Mouse (Mus musculus): ENCODE data around the gene Strip1. TPM values are rescaled to one million over a fixed set of nuclear protein-coding genes. Genes with fewer than 3 reads are reported as not detected.

Strip1 gene
- polyA plus RNA-seq, 1 experiment from 2014 or later: 78.1 TPM

GRCm38 (mm10) chr3:107581103-107582010, 50.1 kb downstream of the Strip1 start:
- no peaks in the 10 kb centered on the region for H3K36me3 ChIP-seq
- H3K4me3 ChIP-seq: peak overlapping the region; percentile 26
- H3K27ac ChIP-seq: peak overlapping the region; percentile 89
- 3% methylated on average over 15 of the region's 15 CpGs for WGBS
- peaks cover 75% of the 10 kb centered on the region for H3K27me3 ChIP-seq (ENCODE audit: low read depth, poor library complexity, severe bottlenecking)
- peak; percentile 54 for DNase-seq (ENCODE audit: low spot score)
- H3K9me3 ChIP-seq (replicated peaks): no peaks in the 10 kb centered on the region
- H3K4me1 ChIP-seq: peaks cover 71% of the 10 kb centered on the region

DNA sequence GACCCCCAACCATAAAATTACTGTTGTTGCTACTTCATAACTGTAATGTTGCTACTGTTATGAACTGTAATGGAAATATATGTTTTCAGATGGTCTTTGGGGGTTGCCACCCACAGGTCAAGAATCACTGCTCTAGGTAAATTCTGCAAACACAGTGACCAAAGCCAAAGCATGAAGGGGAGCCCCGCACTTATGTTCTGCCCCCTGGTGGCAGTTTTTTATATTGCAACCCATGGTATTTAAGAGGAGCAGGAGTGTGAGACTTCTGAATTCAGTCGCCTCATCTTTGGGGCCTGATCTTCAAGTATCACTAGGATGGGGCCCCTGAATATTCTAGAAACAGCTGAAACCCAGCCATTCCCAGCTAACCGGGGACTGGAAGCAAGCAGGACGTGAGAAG, 52.0 kb downstream of the Strip1 start:
- Histone ChIP-seq H3K27me3 (ENCODE audit: low read depth, poor library complexity, severe bottlenecking) (peaks cover 56% of the 10 kb centered on the region), H3K27ac (no peak overlapping the region)
- WGBS: 8% methylated on average over 4 of the region's 4 CpGs

GRCm38 (mm10) chr3:107577810-107578390, 53.6 kb downstream of the Strip1 start:
- WGBS: 9% methylated on average over 3 of the region's 3 CpGs
- no peak for DNase-seq (ENCODE audit: low spot score)
- Histone ChIP-seq H3K27ac (peak overlapping the region; percentile 25; the same call in 1 of the 2 replicates), H3K36me3 (no peaks in the 10 kb centered on the region), H3K4me3 (no peak overlapping the region), H3K4me1 (peaks cover 42% of the 10 kb centered on the region), H3K9me3 (replicated peaks) (no peaks in the 10 kb centered on the region), H3K27me3 (ENCODE audit: low read depth, poor library complexity, severe bottlenecking) (peaks cover 41% of the 10 kb centered on the region)

More for the DNA sequence above, 52.0 kb downstream of the Strip1 start:
- peaks cover 57% of the 10 kb centered on the region for H3K4me1 ChIP-seq
- DNase-seq (ENCODE audit: low spot score): peak; percentile 76
- H3K36me3 ChIP-seq: no peaks in the 10 kb centered on the region
- no peaks in the 10 kb centered on the region for H3K9me3 ChIP-seq (replicated peaks)
- H3K4me3 ChIP-seq: no peak overlapping the region

- peaks cover 34% of the 10 kb centered on the region for H3K27me3 ChIP-seq (ENCODE audit: low read depth, poor library complexity, severe bottlenecking)
- 87% methylated on average over 3 of the region's 3 CpGs for WGBS
- no peak for DNase-seq (ENCODE audit: low spot score)
- no peak overlapping the region for H3K27ac ChIP-seq
- H3K9me3 ChIP-seq (replicated peaks): no peaks in the 10 kb centered on the region
- H3K36me3 ChIP-seq: no peaks in the 10 kb centered on the region
- peaks cover 31% of the 10 kb centered on the region for H3K4me1 ChIP-seq
- H3K4me3 ChIP-seq: no peak overlapping the region
Measured at GRCm38 (mm10) chr3:107576807-107577206, 54.7 kb downstream of the Strip1 start.

- Histone ChIP-seq H3K27ac (no peak overlapping the region), H3K36me3 (no peaks in the 10 kb centered on the region), H3K4me1 (peaks cover 29% of the 10 kb centered on the region), H3K4me3 (no peak overlapping the region), H3K9me3 (replicated peaks) (no peaks in the 10 kb centered on the region), H3K27me3 (ENCODE audit: low read depth, poor library complexity, severe bottlenecking) (peaks cover 17% of the 10 kb centered on the region; the same call in 1 of the 2 replicates)
- WGBS: 58% methylated on average over 2 of the region's 2 CpGs
- DNase-seq (ENCODE audit: low spot score): no peak
Measured at GRCm38 (mm10) chr3:107571205-107571604, 60.3 kb downstream of the Strip1 start.

GRCm38 (mm10) chr3:107568721-107569120, 62.8 kb downstream of the Strip1 start:
- 69% methylated on average over 4 of the region's 4 CpGs for WGBS
- peaks cover 49% of the 10 kb centered on the region for H3K4me1 ChIP-seq
- H3K4me3 ChIP-seq: no peak overlapping the region
- H3K27me3 ChIP-seq (ENCODE audit: low read depth, poor library complexity, severe bottlenecking): peaks cover 30% of the 10 kb centered on the region; the same call in 1 of the 2 replicates
- H3K27ac ChIP-seq: no peak overlapping the region
- no peaks in the 10 kb centered on the region for H3K9me3 ChIP-seq (replicated peaks)
- no peak for DNase-seq (ENCODE audit: low spot score)
- no peaks in the 10 kb centered on the region for H3K36me3 ChIP-seq

DNA sequence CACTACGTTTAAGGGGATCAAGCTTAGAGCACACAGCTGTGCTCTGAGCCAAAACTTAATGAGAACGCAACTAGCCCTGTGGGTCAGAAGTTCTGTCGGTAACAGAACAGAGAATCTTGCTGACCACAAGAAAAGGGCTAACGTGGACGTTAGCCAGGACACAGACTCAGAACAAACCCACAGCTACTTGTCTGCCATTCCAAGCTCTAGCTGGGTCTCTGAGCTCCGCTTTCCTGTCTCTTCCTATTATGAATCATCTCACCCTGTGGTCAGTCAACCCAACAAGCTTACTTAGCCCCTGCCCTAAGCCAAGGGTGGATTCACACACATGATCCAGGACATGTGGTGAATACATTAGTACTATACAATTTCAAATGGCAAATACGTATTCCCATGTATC, 63.7 kb downstream of the Strip1 start:
- Histone ChIP-seq H3K27ac (no peak overlapping the region), H3K4me1 (peaks cover 59% of the 10 kb centered on the region), H3K9me3 (replicated peaks) (no peaks in the 10 kb centered on the region), H3K4me3 (no peak overlapping the region), H3K27me3 (ENCODE audit: low read depth, poor library complexity, severe bottlenecking) (peaks cover 30% of the 10 kb centered on the region; the same call in 1 of the 2 replicates), H3K36me3 (no peaks in the 10 kb centered on the region)
- 77% methylated on average over 7 of the region's 7 CpGs for WGBS
- no peak for DNase-seq (ENCODE audit: low spot score)

GRCm38 (mm10) chr3:107565331-107565730, 66.2 kb downstream of the Strip1 start:
- peaks cover 79% of the 10 kb centered on the region for H3K4me1 ChIP-seq
- DNase-seq (ENCODE audit: low spot score): no peak
- H3K27ac ChIP-seq: peak overlapping the region; percentile 42

GRCm38 (mm10) chr3:107563880-107564279, 67.6 kb downstream of the Strip1 start:
- H3K27me3 ChIP-seq (ENCODE audit: low read depth, poor library complexity, severe bottlenecking): peaks cover 44% of the 10 kb centered on the region; the same call in 1 of the 2 replicates
- H3K4me3 ChIP-seq: no peak overlapping the region
- WGBS: 22% methylated on average over 4 of the region's 4 CpGs
- DNase-seq (ENCODE audit: low spot score): peak; percentile 72
- H3K9me3 ChIP-seq (replicated peaks): no peaks in the 10 kb centered on the region
- H3K27ac ChIP-seq: peak overlapping the region; percentile 63; the same call in 1 of the 2 replicates
- peaks cover 82% of the 10 kb centered on the region for H3K4me1 ChIP-seq
- no peaks in the 10 kb centered on the region for H3K36me3 ChIP-seq

More at GRCm38 (mm10) chr3:107565331-107565730, 66.2 kb downstream of the Strip1 start:
- Histone ChIP-seq H3K4me3 (no peak overlapping the region), H3K9me3 (replicated peaks) (no peaks in the 10 kb centered on the region), H3K36me3 (no peaks in the 10 kb centered on the region), H3K27me3 (ENCODE audit: low read depth, poor library complexity, severe bottlenecking) (peaks cover 39% of the 10 kb centered on the region; the same call in 1 of the 2 replicates)
- WGBS: 9% methylated on average over 3 of the region's 3 CpGs

DNA sequence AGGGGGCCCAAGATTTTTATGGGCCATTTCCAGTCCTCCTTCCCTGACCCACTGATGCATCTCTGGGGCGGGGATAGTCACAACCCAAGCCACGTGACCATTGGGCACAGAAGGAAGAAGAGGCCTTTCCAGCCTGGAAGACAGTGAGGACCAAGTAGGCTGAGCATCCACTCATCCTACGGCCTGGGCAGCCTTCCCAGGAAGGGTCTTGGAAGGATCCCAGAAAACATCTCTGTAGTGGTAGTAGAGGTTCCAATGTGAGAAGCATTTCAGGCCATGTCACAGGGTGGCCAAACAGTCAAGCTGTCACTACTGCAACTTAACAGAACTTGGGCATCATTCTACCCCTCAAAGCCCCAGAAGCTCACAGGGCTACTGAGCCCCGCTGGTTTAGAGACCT, 68.9 kb downstream of the Strip1 start:
- DNase-seq (ENCODE audit: low spot score): no peak
- WGBS: 47% methylated on average over 4 of the region's 4 CpGs
- Histone ChIP-seq H3K27ac (peak overlapping the region; percentile 54; the same call in 1 of the 2 replicates), H3K27me3 (ENCODE audit: low read depth, poor library complexity, severe bottlenecking) (peaks cover 50% of the 10 kb centered on the region), H3K4me1 (peaks cover 72% of the 10 kb centered on the region), H3K36me3 (no peaks in the 10 kb centered on the region), H3K4me3 (no peak overlapping the region), H3K9me3 (replicated peaks) (no peaks in the 10 kb centered on the region)
